Mouse (Mus musculus): ENCODE measurements around the gene Gm21317.
"Not testable (repeated sequence)": the region's sequence is repeated elsewhere in the genome, so short reads cannot be mapped to it uniquely, and the experiment has no call there.

Gene Gm21317

DNA sequence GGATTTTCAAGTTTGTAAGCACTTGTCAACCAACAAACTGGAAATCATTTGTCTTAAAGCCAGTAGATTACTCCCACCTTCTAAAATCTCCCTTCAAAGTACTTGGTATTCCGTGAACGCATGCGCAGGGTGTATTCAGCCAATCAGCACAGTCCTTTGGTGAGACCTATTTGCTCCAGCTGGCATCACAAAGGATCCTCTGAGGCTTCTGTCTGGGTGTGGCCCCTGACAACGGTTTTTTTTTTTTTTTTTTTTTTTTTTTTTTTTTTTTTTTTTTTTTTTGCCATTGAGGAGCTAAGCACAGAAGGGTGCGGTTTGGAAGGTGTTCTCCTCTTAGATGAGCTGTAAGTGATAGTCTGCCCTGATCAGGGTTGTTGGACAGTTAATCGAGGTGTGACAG lies at the start of gene Gm21317:
Gene Gm21317, plus strand, starts transcription at position 301 of the 400 bp plus-strand sequence.
- not testable (repeated sequence) for TF ChIP-seq GATA4 (IDR thresholded peaks at IDR 0.05; ENCODE audit: insufficient replicate concordance, low read length)

Data from liver, adult (tissue).